Mouse (Mus musculus) heart, embryonic 16.5 days (tissue): ENCODE measurements around the gene Tbx3. TPM values are rescaled to one million over a fixed set of nuclear protein-coding genes. Genes with fewer than 3 reads are reported as not detected.

Experiments
- ATAC-seq: fragments of 200-750 bp; cut with Nextera tagmentation; replicated peaks from 2 replicates; pipeline ENCODE4 v1.8.0; 2017; ENCODE audit warnings: moderate number of reproducible peaks; ENCODE audit not compliant: insufficient read depth, low FRiP score; ENCODE audit errors: extremely low read depth
- H3K27ac ChIP-seq: fragments of 300-500 bp; sonication (generic); 2 replicates; pipeline ENCODE4 v1.5.1; 2014; ENCODE audit warnings: mild to moderate bottlenecking, low read length, control low read depth, moderate library complexity
- H3K27me3 ChIP-seq: fragments of 300-500 bp; sonication (generic); 2 replicates; pipeline ENCODE4 v1.6.1; 2014; ENCODE audit warnings: low read length, mixed read lengths; ENCODE audit not compliant: control insufficient read depth, insufficient read depth
- H3K36me3 ChIP-seq: fragments of 300-500 bp; sonication (generic); 2 replicates; pipeline ENCODE4 v1.6.1; 2014; ENCODE audit not compliant: control insufficient read depth, insufficient read depth
- H3K4me1 ChIP-seq: fragments of 300-500 bp; sonication (generic); 2 replicates; pipeline ENCODE4 v1.6.1; 2014; ENCODE audit warnings: low read length, mixed read lengths; ENCODE audit not compliant: control insufficient read depth, insufficient read depth
- H3K4me2 ChIP-seq: fragments of 300-500 bp; sonication (generic); 2 replicates; pipeline ENCODE4 v1.6.1; 2014; ENCODE audit warnings: low read depth, mild to moderate bottlenecking, control low read depth, low read length
- H3K4me3 ChIP-seq: fragments of 300-500 bp; sonication (generic); 2 replicates; pipeline ENCODE4 v1.5.1; 2014; ENCODE audit warnings: mild to moderate bottlenecking, control low read depth, low read length
- H3K9ac ChIP-seq: fragments of 300-500 bp; sonication (generic); 2 replicates; pipeline ENCODE4 v1.6.1; 2014; ENCODE audit warnings: low read length, control low read depth
- H3K9me3 ChIP-seq: fragments of 300-500 bp; sonication (generic); replicated peaks from 2 replicates; pipeline ENCODE4 v1.6.1; 2016; ENCODE audit warnings: low read length; ENCODE audit not compliant: control insufficient read depth
- WGBS: fragments of 180-500 bp; shearing (Covaris S2); extraction: QIAGEN DNeasy Blood & Tissue Kit; methylation state at CpG from one replicate; pipeline ENCODE4 v1.1.7; 2014; 5-methylcytosine and 5-hydroxymethylcytosine counted together
- polyA plus RNA-seq: library from polyadenylated mRNA; unstranded; fragments of >200 nt; fragmentation: Nextera tagmentation; extraction: Ambion mirVana; gene quantifications from 2 replicates; pipeline ENCODE4 v1.2.1, GENCODE M21; 2015

Tbx3 gene
- polyA plus RNA-seq, 1 experiment from 2014 or later, result 7.4 TPM

GRCm38 (mm10) chr5:119712679-119713246 is 42.3 kb downstream of the Tbx3 start:
- Histone ChIP-seq H3K36me3 (no peaks in the 10 kb centered on the region), H3K27ac (no peak overlapping the region), H3K9me3 (peaks cover 3% of the 10 kb centered on the region; the same call in 1 of the 2 replicates), H3K4me3 (peak overlapping the region; percentile 38), H3K4me1 (no peaks in the 10 kb centered on the region), H3K4me2 (peak overlapping the region; percentile 59), H3K9ac (peak overlapping the region; percentile 58), H3K27me3 (peaks cover 21% of the 10 kb centered on the region)
- WGBS, result 3% methylated on average over 22 of the region's 22 CpGs
- ATAC-seq, result no peak

- ATAC-seq, result no peak
- 56% methylated on average over 11 of the region's 11 CpGs for WGBS
- Histone ChIP-seq H3K9ac (no peak overlapping the region), H3K27ac (no peak overlapping the region), H3K4me1 (no peaks in the 10 kb centered on the region), H3K4me2 (no peak overlapping the region), H3K4me3 (no peak overlapping the region), H3K36me3 (no peaks in the 10 kb centered on the region), H3K27me3 (no peaks in the 10 kb centered on the region), H3K9me3 (no peaks in the 10 kb centered on the region)
Observed at GRCm38 (mm10) chr5:119720471-119721265, 50.2 kb downstream of the Tbx3 start.

- Histone ChIP-seq H3K9me3 (no peaks in the 10 kb centered on the region), H3K4me3 (no peak overlapping the region), H3K36me3 (no peaks in the 10 kb centered on the region), H3K27me3 (no peaks in the 10 kb centered on the region), H3K9ac (no peak overlapping the region), H3K4me2 (no peak overlapping the region), H3K27ac (no peak overlapping the region), H3K4me1 (peaks cover 3% of the 10 kb centered on the region; the same call in 1 of the 2 replicates)
- WGBS, result 28% methylated on average over 7 of the region's 7 CpGs
- ATAC-seq, result 0 out of 2 replicates have a peak, but pooled peaks have one; percentile 32
Observed at GRCm38 (mm10) chr5:119732978-119733377, 62.5 kb downstream of the Tbx3 start.

Other genes starting within 250 kb of the Tbx3 start
- gene Tbx5, start 162.0 kb downstream of the Tbx3 start, polyA plus RNA-seq, result 30.5 and 36.3 TPM in 2 replicates